Mouse (Mus musculus): ENCODE results near the gene Slc4a5. TPM values are rescaled to one million over a fixed set of nuclear protein-coding genes. Genes with fewer than 3 reads are reported as not detected.

Gene Slc4a5
- not detected for polyA plus RNA-seq (2017; shearing (Covaris generic))

DNA sequence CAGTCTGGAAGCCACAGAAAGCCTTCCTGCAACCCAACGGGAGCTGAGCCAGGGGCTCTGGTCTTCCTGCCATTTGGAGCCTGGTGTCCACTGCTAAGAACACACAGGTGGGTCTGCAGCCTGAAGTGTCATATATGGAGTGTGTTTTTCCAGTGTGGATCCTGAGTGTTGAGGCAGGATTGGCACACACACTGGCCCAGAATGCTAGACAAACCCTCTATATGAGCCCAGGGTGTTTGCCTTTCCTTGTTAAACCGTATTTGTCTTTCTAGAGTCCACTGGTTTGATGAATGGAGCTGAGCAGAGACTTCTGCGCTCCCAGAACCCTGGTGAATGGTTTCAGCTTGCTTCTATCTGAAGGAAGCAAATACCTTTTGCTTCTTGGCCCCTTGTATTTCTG lies at the start of gene Slc4a5:
TSS of gene Slc4a5 (plus strand) at position 15 of the 400 bp plus-strand sequence.

DNA sequence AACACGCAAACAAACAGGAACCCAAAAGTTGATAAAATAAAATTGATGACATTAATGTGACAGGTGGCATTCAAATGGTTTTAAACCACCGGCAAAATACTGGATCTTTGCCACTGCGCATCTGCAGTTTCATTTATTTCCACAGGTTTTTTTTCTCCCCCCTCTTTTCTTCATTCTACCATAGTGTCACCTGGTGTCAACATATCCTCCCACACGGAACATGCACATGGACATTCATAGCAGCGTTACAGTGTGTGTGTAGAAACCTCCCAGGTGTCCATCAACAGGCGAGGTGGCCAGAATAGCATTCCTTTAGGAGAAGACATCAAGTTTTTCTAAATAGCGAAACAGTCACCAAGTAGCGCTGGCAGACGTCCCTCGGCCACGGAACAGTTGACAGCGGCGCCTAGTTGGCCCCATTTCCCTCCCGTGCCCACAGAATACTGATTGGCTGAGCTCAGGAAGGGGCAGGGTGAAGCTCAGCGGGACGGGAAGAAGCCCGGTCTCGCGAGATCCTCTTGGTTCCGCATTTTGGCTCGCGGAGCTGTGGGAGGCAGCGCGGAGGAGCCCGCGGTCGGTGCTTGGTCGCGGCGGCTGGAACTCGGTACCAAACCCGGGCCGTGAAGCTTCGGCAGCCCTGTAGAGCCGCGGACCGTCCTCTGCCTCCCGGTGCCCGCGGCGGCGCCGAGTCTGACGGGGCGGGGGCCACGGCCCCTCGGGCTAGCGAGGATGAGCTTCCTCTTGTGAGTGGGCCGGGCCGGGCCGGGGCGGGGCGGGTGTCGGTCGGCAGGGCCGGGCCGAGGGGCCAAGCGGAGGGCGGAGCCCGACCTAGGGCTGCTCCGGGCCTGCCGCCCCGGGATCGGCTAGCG lies 106.1 kb downstream of the Slc4a5 start, which contains the start of the genes Mthfd2 and Mob1a:
TSS of gene Mthfd2 (minus strand) at position 384 of the 869 bp plus-strand sequence.
TSS of gene Mob1a (plus strand) at position 492 of the 869 bp plus-strand sequence.

GRCm38 (mm10) chr6:83348873-83349272 lies 129.2 kb downstream of the Slc4a5 start, which contains the start of gene Bola3:
Bola3 (plus strand) TSS chr6:83349147.

Other genes starting within 250 kb of the Slc4a5 start
- gene Dok1, start 186.4 kb upstream of the Slc4a5 start, polyA plus RNA-seq (2017; shearing (Covaris generic)), result 12.8 TPM
- 0.30 TPM for gene Loxl3, start 185.7 kb upstream of the Slc4a5 start, polyA plus RNA-seq (2017; shearing (Covaris generic))
- 495 TPM for gene Aup1, start 165.3 kb upstream of the Slc4a5 start, polyA plus RNA-seq (2017; shearing (Covaris generic))
- 35.1 TPM for gene Htra2, start 164.6 kb upstream of the Slc4a5 start, polyA plus RNA-seq (2017; shearing (Covaris generic))
- gene Dqx1, start 162.0 kb upstream of the Slc4a5 start, polyA plus RNA-seq (2017; shearing (Covaris generic)), result 1.3 TPM
- not detected for gene Tlx2, start 149.5 kb upstream of the Slc4a5 start, polyA plus RNA-seq (2017; shearing (Covaris generic))
- gene Pcgf1, start 142.0 kb upstream of the Slc4a5 start, polyA plus RNA-seq (2017; shearing (Covaris generic)), result 21.1 TPM
- not detected for gene Lbx2, start 133.5 kb upstream of the Slc4a5 start, polyA plus RNA-seq (2017; shearing (Covaris generic))
- gene Ccdc142, start 118.2 kb upstream of the Slc4a5 start, polyA plus RNA-seq (2017; shearing (Covaris generic)), result 2.2 TPM
- 6.5 TPM for gene Gm42688, start 118.2 kb upstream of the Slc4a5 start, polyA plus RNA-seq (2017; shearing (Covaris generic))
- 30.5 TPM for gene Mrpl53, start 110.8 kb upstream of the Slc4a5 start, polyA plus RNA-seq (2017; shearing (Covaris generic))
- gene Mogs, start 104.3 kb upstream of the Slc4a5 start, polyA plus RNA-seq (2017; shearing (Covaris generic)), result 66.0 TPM
- gene Wbp1, start 98.3 kb upstream of the Slc4a5 start, polyA plus RNA-seq (2017; shearing (Covaris generic)), result 61.8 TPM
- 31.8 TPM for gene Ino80b, start 94.4 kb upstream of the Slc4a5 start, polyA plus RNA-seq (2017; shearing (Covaris generic))
- 0.94 TPM for gene Rtkn, start 84.4 kb upstream of the Slc4a5 start, polyA plus RNA-seq (2017; shearing (Covaris generic))
- 1.3 TPM for gene Wdr54, start 63.4 kb upstream of the Slc4a5 start, polyA plus RNA-seq (2017; shearing (Covaris generic))
- not detected for gene 1700003E16Rik, start 63.4 kb upstream of the Slc4a5 start, polyA plus RNA-seq (2017; shearing (Covaris generic))
- 63.3 TPM for gene Dctn1, start 53.9 kb upstream of the Slc4a5 start, polyA plus RNA-seq (2017; shearing (Covaris generic))
- 54.7 TPM for gene Mthfd2, start 106.1 kb downstream of the Slc4a5 start, polyA plus RNA-seq (2017; shearing (Covaris generic))
- gene Mob1a, start 106.2 kb downstream of the Slc4a5 start, polyA plus RNA-seq (2017; shearing (Covaris generic)), result 177 TPM
- gene Bola3, start 129.3 kb downstream of the Slc4a5 start, polyA plus RNA-seq (2017; shearing (Covaris generic)), result 56.9 TPM
- 27.0 TPM for gene Tet3, start 239.3 kb downstream of the Slc4a5 start, polyA plus RNA-seq (2017; shearing (Covaris generic))

All from effector memory CD4-positive, alpha-beta T cell, adult 7 months (primary cell).